Mouse (Mus musculus) myocyte (in vitro differentiated cells): ENCODE measurements around the gene Ccdc175.

Source experiments
- CEBPB ChIP-seq: IDR thresholded peaks from 2 replicates; pipeline ENCODE4 v1.6.1; 2011; ENCODE audit warnings: mild to moderate bottlenecking, moderate library complexity; ENCODE audit not compliant: poor library complexity, insufficient read depth, severe bottlenecking
- E2F4 ChIP-seq: IDR thresholded peaks from one replicate; pipeline ENCODE4 v1.6.1; 2011; ENCODE audit warnings: mild to moderate bottlenecking, control low read depth, moderate library complexity; ENCODE audit not compliant: insufficient read depth
- MYOG ChIP-seq, 3 experiments: IDR thresholded peaks; one replicate each; pipeline ENCODE4 v1.6.1; 2011; ENCODE audit warnings: control low read depth in 2 of 3, low read depth in 2 of 3, mild to moderate bottlenecking in 2 of 3; ENCODE audit not compliant: insufficient read length in 2 of 3, control insufficient read depth in 1 of 3, insufficient read depth in 1 of 3
- POLR2A ChIP-seq: IDR thresholded peaks from one replicate; pipeline ENCODE4 v1.6.1; 2011; ENCODE audit warnings: low read depth, mild to moderate bottlenecking, control low read depth, moderate library complexity; ENCODE audit not compliant: insufficient read length
- POLR2AphosphoS2 ChIP-seq: IDR thresholded peaks from one replicate; pipeline ENCODE4 v1.6.1; 2011; ENCODE audit warnings: low read depth, control low read depth; ENCODE audit not compliant: insufficient read length
- REST ChIP-seq: IDR thresholded peaks from one replicate; pipeline ENCODE4 v1.6.1; 2011; ENCODE audit warnings: mild to moderate bottlenecking, control low read depth, moderate library complexity; ENCODE audit not compliant: insufficient read depth, insufficient read length
- TCF12 ChIP-seq: IDR thresholded peaks from one replicate; pipeline ENCODE4 v1.6.1; 2011; ENCODE audit warnings: mild to moderate bottlenecking, control low read depth; ENCODE audit not compliant: poor library complexity, insufficient read depth, severe bottlenecking
- USF1 ChIP-seq: IDR thresholded peaks from one replicate; pipeline ENCODE4 v1.6.1; 2011; ENCODE audit warnings: low read depth, mild to moderate bottlenecking, control low read depth, moderate library complexity

DNA sequence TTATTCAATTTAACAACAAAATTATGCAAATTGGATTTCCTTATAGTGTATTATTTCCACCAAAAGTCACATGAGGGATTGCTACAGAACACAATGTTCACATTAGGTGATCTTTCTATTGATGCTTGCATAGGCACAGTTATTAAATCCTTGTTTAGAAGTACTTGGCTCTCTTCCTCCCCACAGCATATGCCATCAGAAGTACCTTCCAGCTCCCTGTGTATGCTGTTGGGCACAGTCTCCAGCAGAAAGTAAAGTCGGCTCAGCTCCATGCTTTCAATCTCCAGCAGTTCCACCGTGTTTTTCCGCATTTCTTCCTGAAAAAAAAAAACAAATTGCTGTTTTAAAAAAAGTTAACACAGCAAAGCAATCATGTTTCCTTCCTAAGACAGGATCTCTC is 6.5 kb downstream of the Ccdc175 start:
- TF ChIP-seq MYOG (IDR thresholded peaks at IDR 0.05; ENCODE audit: control insufficient read depth in 1 of 3, insufficient read depth in 1 of 3, insufficient read length in 2 of 3, low read depth in 2 of 3) (no peak), POLR2A (no peak), TCF12 (no peak), POLR2AphosphoS2 (no peak), CEBPB (no peak), USF1 (no peak), REST (no peak), E2F4 (no peak)
